Mouse (Mus musculus): ENCODE measurements around the gene Gm30302. TPM values are rescaled to one million over a fixed set of nuclear protein-coding genes. Genes with fewer than 3 reads are reported as not detected.
A peak's percentile ranks its signal among the peaks of the same experiment; 100 is the strongest.
"Not testable (repeated sequence)": the region's sequence is repeated elsewhere in the genome, so short reads cannot be mapped to it uniquely, and the experiment has no call there.

Gene Gm30302
- polyA plus RNA-seq, 2 experiments: not detected

DNA sequence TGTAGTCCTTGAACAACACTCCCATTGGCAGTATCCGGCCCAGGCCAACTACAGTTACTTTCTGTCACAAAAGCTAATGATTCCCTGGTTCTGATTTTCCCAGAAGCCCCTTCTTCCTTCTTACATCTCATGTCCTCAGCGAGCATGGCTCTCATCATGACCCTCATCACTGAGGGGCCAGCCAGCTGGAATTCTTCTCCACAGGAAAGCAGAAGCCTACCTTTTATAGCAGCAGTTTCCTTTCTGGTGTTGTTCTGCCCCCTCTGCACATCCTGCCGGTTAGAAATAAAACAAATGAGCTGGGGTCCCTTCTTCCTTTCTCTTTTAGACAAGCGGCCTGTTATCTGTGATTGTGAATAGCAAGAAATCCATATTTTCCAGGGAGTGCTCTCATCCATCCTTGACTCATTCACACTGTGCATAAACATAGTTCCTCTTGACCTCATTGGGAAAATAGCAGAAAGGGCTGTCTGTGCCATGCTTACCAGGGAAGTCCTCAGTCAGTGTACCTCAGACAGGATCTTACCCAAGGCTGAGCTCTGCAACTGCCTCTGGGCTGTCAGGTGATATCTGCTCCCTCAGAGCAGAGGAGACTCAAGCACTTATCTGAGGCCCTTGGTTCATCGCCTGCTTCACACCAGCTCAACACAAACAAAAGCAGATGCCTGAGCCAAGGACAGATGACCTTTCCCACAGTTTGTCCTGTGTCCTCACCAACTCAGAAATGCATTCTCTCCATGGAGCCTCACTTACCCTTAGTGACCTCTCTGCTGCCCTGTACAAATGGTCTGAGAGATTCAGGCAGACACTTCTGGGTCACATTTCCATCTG, 10.0 kb downstream of the Gm30302 start:
- WGBS (ENCODE audit: insufficient replicate concordance): 21% methylated on average over 5 of the region's 5 CpGs
- TF ChIP-seq EP300 (IDR thresholded peaks at IDR 0.05; ENCODE audit: low read depth) (no peak), CTCF (IDR thresholded peaks at IDR 0.05; ENCODE audit: low read depth) (no peak)
- Histone ChIP-seq H3K27ac (no peak overlapping the region), H3K4me3 (ENCODE audit: insufficient read depth in 1 of 2, low read depth in 2 of 2, low read length in 2 of 2) (no peak overlapping the region), H3K9me3 (ENCODE audit: control insufficient read depth, low read length) (no peaks in the 10 kb centered on the region), H3K36me3 (replicated peaks; ENCODE audit: control insufficient read depth, insufficient read depth, low read depth) (no peaks in the 10 kb centered on the region), H3K27me3 (ENCODE audit: control insufficient read depth, insufficient read depth, low read length) (no peaks in the 10 kb centered on the region), H3K9ac (replicated peaks) (no peak overlapping the region), H3K4me1 (replicated peaks; ENCODE audit: control insufficient read depth in 2 of 2, insufficient read depth in 2 of 2, low read length in 1 of 2) (peaks cover 0 to 3% of the 10 kb centered on the region in 2 experiments; a peak in 1 of 4 replicates), H3K4me2 (ENCODE audit: low read depth) (no peak overlapping the region)
- ATAC-seq (ENCODE audit: insufficient read depth) (no peak), DNase-seq (ENCODE audit: low read depth in 3 of 3, low spot score in 3 of 3) (no peak)

DNA sequence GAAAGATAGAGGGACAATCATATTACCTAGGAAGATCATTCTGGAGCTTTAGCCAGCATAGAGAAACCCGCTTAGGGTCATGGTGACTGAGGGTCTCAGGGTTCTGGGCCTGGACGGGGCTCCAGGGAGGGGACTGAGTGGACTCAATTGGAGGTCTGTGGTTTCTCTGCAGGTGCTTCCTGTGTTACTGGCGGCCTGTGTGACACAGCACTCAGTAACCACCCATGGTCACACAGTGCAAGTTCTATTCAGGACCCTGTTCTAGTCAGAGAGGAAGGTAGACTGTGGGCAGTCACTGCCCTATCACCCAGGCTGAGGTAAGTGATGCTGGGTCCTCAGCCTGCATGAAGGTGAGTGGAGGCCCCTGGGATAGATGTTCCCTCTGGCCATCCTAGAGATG, 14.9 kb downstream of the Gm30302 start:
- whole genome bisulfite sequencing (ENCODE audit: insufficient replicate concordance): 35% methylated on average over 3 of the region's 3 CpGs
- Histone ChIP-seq H3K4me1 (replicated peaks; ENCODE audit: control insufficient read depth in 2 of 2, insufficient read depth in 2 of 2, low read length in 1 of 2) (peaks cover 0 to 1% of the 10 kb centered on the region in 2 experiments; a peak in 1 of 4 replicates), H3K36me3 (replicated peaks; ENCODE audit: control insufficient read depth, insufficient read depth, low read depth) (no peaks in the 10 kb centered on the region), H3K4me3 (ENCODE audit: insufficient read depth in 1 of 2, low read depth in 2 of 2, low read length in 2 of 2) (no peak overlapping the region), H3K27me3 (ENCODE audit: control insufficient read depth, insufficient read depth, low read length) (no peaks in the 10 kb centered on the region), H3K4me2 (ENCODE audit: low read depth) (no peak overlapping the region), H3K9me3 (ENCODE audit: control insufficient read depth, low read length) (no peaks in the 10 kb centered on the region), H3K9ac (replicated peaks) (no peak overlapping the region), H3K27ac (no peak overlapping the region)
- DNase-seq (ENCODE audit: low read depth in 3 of 3, low spot score in 3 of 3): no peak
- TF ChIP-seq CTCF (IDR thresholded peaks at IDR 0.05; ENCODE audit: low read depth): no peak
- TF ChIP-seq EP300 (IDR thresholded peaks at IDR 0.05; ENCODE audit: low read depth): no peak
- no peak for ATAC-seq (ENCODE audit: insufficient read depth)

DNA sequence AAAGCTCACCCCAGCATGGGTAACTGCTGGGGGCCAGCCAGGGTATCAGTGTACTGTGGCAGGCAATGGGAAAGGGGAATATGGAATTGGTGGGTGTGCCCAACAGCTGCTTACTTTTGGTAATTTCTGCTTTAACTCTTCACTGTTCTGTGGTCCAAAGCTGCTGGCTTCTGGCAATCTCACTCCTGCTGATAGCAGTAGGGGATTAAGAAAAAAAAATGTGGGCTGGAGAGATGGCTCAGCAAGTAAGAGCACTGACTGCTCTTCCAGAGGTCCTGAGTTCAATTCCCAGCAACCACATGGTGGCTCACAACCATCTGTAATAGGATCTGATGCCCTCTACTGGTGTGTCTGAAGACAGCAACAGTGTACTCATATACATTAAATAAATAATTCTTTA, 27.3 kb downstream of the Gm30302 start:
- not testable (repeated sequence) for H3K9ac ChIP-seq (replicated peaks); ATAC-seq (ENCODE audit: insufficient read depth); H3K9me3 ChIP-seq (ENCODE audit: control insufficient read depth, low read length); H3K36me3 ChIP-seq (replicated peaks; ENCODE audit: control insufficient read depth, insufficient read depth, low read depth); H3K27me3 ChIP-seq (ENCODE audit: control insufficient read depth, insufficient read depth, low read length); H3K4me2 ChIP-seq (ENCODE audit: low read depth); DNase-seq (ENCODE audit: low read depth in 3 of 3, low spot score in 3 of 3); H3K27ac ChIP-seq; H3K4me3 ChIP-seq (ENCODE audit: insufficient read depth in 1 of 2, low read depth in 2 of 2, low read length in 2 of 2)
- peaks cover 2 to 15% of the 10 kb centered on the region in 2 experiments; a peak in 2 of 4 replicates for H3K4me1 ChIP-seq (replicated peaks; ENCODE audit: control insufficient read depth in 2 of 2, insufficient read depth in 2 of 2, low read length in 1 of 2)
- 0 out of 2 replicates have a peak, but pooled peaks have one; percentile 5 for TF ChIP-seq CTCF (IDR thresholded peaks at IDR 0.05; ENCODE audit: low read depth)

DNA sequence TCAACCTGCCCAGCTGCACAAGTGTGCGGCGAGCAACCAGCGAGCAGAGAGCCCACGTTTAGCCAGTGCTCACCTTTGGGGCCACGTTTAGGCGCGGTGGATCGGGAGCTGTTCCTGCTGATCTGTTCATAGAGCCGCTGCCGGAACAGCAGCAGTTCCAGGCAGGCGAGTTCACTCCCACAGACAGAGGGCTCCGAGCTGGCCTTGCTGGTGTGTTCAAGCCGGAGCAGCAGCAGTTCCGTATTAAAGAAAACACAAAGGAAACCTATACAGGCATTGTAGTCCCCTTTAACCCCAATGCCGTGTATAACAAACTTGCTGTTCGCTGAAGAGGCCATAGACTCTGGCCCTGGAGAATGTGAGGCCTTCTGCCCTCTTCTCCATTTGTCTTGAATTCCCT, 29.7 kb downstream of the Gm30302 start:
- H3K9me3 ChIP-seq (ENCODE audit: control insufficient read depth, low read length): no peaks in the 10 kb centered on the region
- no peak for ATAC-seq (ENCODE audit: insufficient read depth)
- TF ChIP-seq EP300 (IDR thresholded peaks at IDR 0.05; ENCODE audit: low read depth): no peak
- no peak for TF ChIP-seq CTCF (IDR thresholded peaks at IDR 0.05; ENCODE audit: low read depth)

DNA sequence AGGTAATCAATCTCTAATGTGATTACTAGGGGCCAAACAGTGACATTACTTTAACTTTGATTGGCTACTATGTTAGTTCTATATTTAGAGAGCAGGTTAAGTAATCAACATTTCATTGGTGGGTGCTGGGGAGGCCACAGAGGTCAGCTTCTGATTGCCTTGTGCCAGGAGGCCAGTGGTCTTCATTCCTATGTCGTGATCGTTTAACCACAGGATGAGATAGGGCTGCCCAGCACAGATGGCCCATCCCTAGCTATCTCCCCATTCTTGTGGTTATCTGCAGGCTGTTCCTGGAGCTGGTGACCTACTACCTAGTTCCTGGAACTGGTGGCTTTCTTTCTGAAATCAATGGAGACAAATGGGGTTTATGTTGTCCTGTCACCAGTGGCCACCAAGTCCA, 30.8 kb downstream of the Gm30302 start:
- Histone ChIP-seq H3K4me1 (replicated peaks; ENCODE audit: control insufficient read depth in 2 of 2, insufficient read depth in 2 of 2, low read length in 1 of 2) (peaks cover 2 to 15% of the 10 kb centered on the region in 2 experiments; a peak in 2 of 4 replicates), H3K36me3 (replicated peaks; ENCODE audit: control insufficient read depth, insufficient read depth, low read depth) (no peaks in the 10 kb centered on the region), H3K4me2 (ENCODE audit: low read depth) (no peak overlapping the region), H3K9ac (replicated peaks) (no peak overlapping the region), H3K27me3 (ENCODE audit: control insufficient read depth, insufficient read depth, low read length) (no peaks in the 10 kb centered on the region), H3K4me3 (ENCODE audit: insufficient read depth in 1 of 2, low read depth in 2 of 2, low read length in 2 of 2) (no peak overlapping the region), H3K27ac (no peak overlapping the region), H3K9me3 (ENCODE audit: control insufficient read depth, low read length) (no peaks in the 10 kb centered on the region)
- no peak for TF ChIP-seq EP300 (IDR thresholded peaks at IDR 0.05; ENCODE audit: low read depth)
- TF ChIP-seq CTCF (IDR thresholded peaks at IDR 0.05; ENCODE audit: low read depth): no peak
- ATAC-seq (ENCODE audit: insufficient read depth) (peak; percentile 50; the same call in 1 of the 2 replicates), DNase-seq (ENCODE audit: low read depth in 3 of 3, low spot score in 3 of 3) (no peak)
- 2% methylated on average over 2 of the region's 2 CpGs for WGBS (ENCODE audit: insufficient replicate concordance)

More for the DNA sequence above, 29.7 kb downstream of the Gm30302 start:
- Histone ChIP-seq H3K27me3 (ENCODE audit: control insufficient read depth, insufficient read depth, low read length) (no peaks in the 10 kb centered on the region), H3K4me3 (ENCODE audit: insufficient read depth in 1 of 2, low read depth in 2 of 2, low read length in 2 of 2) (no peak overlapping the region), H3K4me2 (ENCODE audit: low read depth) (no peak overlapping the region), H3K36me3 (replicated peaks; ENCODE audit: control insufficient read depth, insufficient read depth, low read depth) (no peaks in the 10 kb centered on the region), H3K4me1 (replicated peaks; ENCODE audit: control insufficient read depth in 2 of 2, insufficient read depth in 2 of 2, low read length in 1 of 2) (peaks cover 2 to 15% of the 10 kb centered on the region in 2 experiments; a peak in 2 of 4 replicates), H3K9ac (replicated peaks) (no peak overlapping the region), H3K27ac (no peak overlapping the region)
- no peak for DNase-seq (ENCODE audit: low read depth in 3 of 3, low spot score in 3 of 3)
- 63% methylated on average over 16 of the region's 16 CpGs for WGBS (ENCODE audit: insufficient replicate concordance)
